7 mouse cellular contexts compared by ENCODE assay signal in the genomic region with DNA sequence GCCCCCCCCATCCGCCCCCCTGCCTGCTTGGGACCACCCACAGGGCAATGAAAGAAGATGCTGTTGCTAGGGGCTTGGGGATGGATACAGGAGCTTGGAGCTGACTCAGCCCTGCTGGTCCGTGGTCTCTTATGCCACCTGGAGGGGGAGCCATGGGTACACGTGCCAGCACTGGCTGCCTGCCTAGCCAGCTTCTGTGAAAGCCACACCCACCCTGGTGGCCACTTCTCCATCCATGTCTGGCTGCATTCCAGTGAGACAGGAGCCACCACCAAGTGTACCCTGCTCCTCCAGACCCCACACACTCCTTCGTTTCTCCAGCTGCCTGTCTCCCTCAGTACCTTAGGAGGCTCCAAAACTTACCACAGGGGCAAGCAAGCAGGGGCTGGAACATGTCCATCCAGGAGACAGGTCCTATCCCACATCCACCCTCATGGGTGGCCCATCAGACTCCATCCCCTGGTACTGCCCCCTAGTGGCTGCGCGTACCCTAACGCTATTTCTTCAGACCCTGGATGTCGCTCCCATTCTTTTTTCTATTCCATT. TPM values are rescaled to one million over a fixed set of nuclear protein-coding genes. Genes with fewer than 3 reads are reported as not detected.
DNase-seq lines count a peak whose midpoint lies in the region; ATAC-seq and TF ChIP-seq lines count a peak whose summit lies in the region.

No protein-coding gene starts in this region.

- H3K27ac ChIP-seq in hindbrain, postnatal 0 days: peak overlapping the region; percentile 72
- H3K27ac ChIP-seq in limb, embryonic 10.5 days: peak overlapping the region; percentile 65; the same call in 1 of the 2 replicates
- peak overlapping the region; percentile 58 for H3K27ac ChIP-seq in midbrain, embryonic 11.5 days (ENCODE audit: low read depth, low read length)

- peak; percentile 49 for DNase-seq in WW6 (ENCODE audit: low read depth, low spot score)
- DNase-seq in cerebellum, adult 9-10 months: peak; percentile 82
- DNase-seq in gastrocnemius, adult 18-20 months (ENCODE audit: low spot score): peak; percentile 81
- DNase-seq in hindbrain, postnatal 0 days (ENCODE audit: low spot score): peak; percentile 94
- DNase-seq in limb, embryonic 10.5 days (ENCODE audit: low spot score): peak; percentile 83
- peak; percentile 93 for DNase-seq in midbrain, embryonic 11.5 days (ENCODE audit: low spot score, missing footprints)
- peak; percentile 20 to 55 for DNase-seq in spleen, adult 18-20 months

- TF ChIP-seq CTCF in hindbrain, postnatal 0 days (IDR thresholded peaks at IDR 0.05; ENCODE audit: low read depth): peak; percentile 77

- peaks cover 49% of the 10 kb centered on the region for H3K4me1 ChIP-seq in hindbrain, postnatal 0 days (ENCODE audit: insufficient read depth, low read length)
- H3K4me1 ChIP-seq in limb, embryonic 10.5 days: peaks cover 99% of the 10 kb centered on the region
- H3K4me1 ChIP-seq in midbrain, embryonic 11.5 days (ENCODE audit: control insufficient read depth, insufficient read depth, low read length): peaks cover 42% of the 10 kb centered on the region

- H3K4me3 ChIP-seq in hindbrain, postnatal 0 days (ENCODE audit: low read length): no peak overlapping the region
- peak overlapping the region; percentile 11; the same call in 1 of the 2 replicates for H3K4me3 ChIP-seq in limb, embryonic 10.5 days
- no peak overlapping the region for H3K4me3 ChIP-seq in midbrain, embryonic 11.5 days (ENCODE audit: low read depth, low read length)

- H3K4me2 ChIP-seq in hindbrain, postnatal 0 days (ENCODE audit: low read depth, low read length): 0 out of 2 replicates have a peak overlapping the region, but pooled peaks have one; percentile 5
- no peak overlapping the region for H3K4me2 ChIP-seq in midbrain, embryonic 11.5 days

- H3K36me3 ChIP-seq in hindbrain, postnatal 0 days (ENCODE audit: insufficient read depth, low read length): no peaks in the 10 kb centered on the region
- peaks cover 84% of the 10 kb centered on the region for H3K36me3 ChIP-seq in limb, embryonic 10.5 days
- H3K36me3 ChIP-seq in midbrain, embryonic 11.5 days (ENCODE audit: control insufficient read depth, insufficient read depth, low read length): peaks cover 4% of the 10 kb centered on the region; the same call in 1 of the 2 replicates

- no peaks in the 10 kb centered on the region for H3K27me3 ChIP-seq in hindbrain, postnatal 0 days (ENCODE audit: insufficient read depth, low read length)
- no peaks in the 10 kb centered on the region for H3K27me3 ChIP-seq in limb, embryonic 10.5 days (ENCODE audit: low read depth, poor library complexity, severe bottlenecking)
- no peaks in the 10 kb centered on the region for H3K27me3 ChIP-seq in midbrain, embryonic 11.5 days (ENCODE audit: control insufficient read depth, insufficient read depth, low read length)

- WGBS in hindbrain, postnatal 0 days: 18% methylated on average over 8 of the region's 8 CpGs
- 35% methylated on average over 8 of the region's 8 CpGs for WGBS in limb, embryonic 10.5 days
- WGBS in midbrain, embryonic 11.5 days: 36% methylated on average over 8 of the region's 8 CpGs

- peak; percentile 77 for ATAC-seq in hindbrain, postnatal 0 days
- ATAC-seq in midbrain, embryonic 11.5 days (ENCODE audit: low FRiP score): peak; percentile 43; the same call in 1 of the 2 replicates

- no peak overlapping the region for H3K9ac ChIP-seq in hindbrain, postnatal 0 days (replicated peaks; ENCODE audit: low read length)
- no peak overlapping the region for H3K9ac ChIP-seq in midbrain, embryonic 11.5 days (ENCODE audit: low read length)

- H3K9me3 ChIP-seq in hindbrain, postnatal 0 days (ENCODE audit: low read length): no peaks in the 10 kb centered on the region
- no peaks in the 10 kb centered on the region for H3K9me3 ChIP-seq in limb, embryonic 10.5 days (replicated peaks)
- H3K9me3 ChIP-seq in midbrain, embryonic 11.5 days (ENCODE audit: control insufficient read depth, low read length): no peaks in the 10 kb centered on the region

RNA-seq across cellular contexts. Expression of a gene that starts 29.7 kb away (rescaled TPM):
- total RNA-seq in gastrocnemius, adult 18-20 months (2021): 1 to 10 TPM; 3.4 to 4.6 TPM
- total RNA-seq in hindbrain, postnatal 0 days (2014; rRNA removed): 31.1 and 43.1 TPM in 2 replicates
- 8.8 and 9.1 TPM in 2 replicates for polyA plus RNA-seq in hindbrain, postnatal 0 days (2015; fragmentation: Nextera tagmentation; extraction: Ambion mirVana)
- 19.9 and 20.3 TPM in 2 replicates for polyA plus RNA-seq in limb, embryonic 10.5 days (2016; fragmentation: Nextera tagmentation; extraction: Ambion mirVana)
- 17.6 and 20.6 TPM in 2 replicates for polyA plus RNA-seq in midbrain, embryonic 11.5 days (2014; fragmentation: Nextera tagmentation; extraction: Ambion mirVana)

Comparison
In these comparisons a context has a peak if more than half of its experiments do, and no peak if none do; other contexts are left out.
1. DNase-seq: peak in every context shown above with its lines; median percentile 94 in hindbrain, postnatal 0 days; 93 in midbrain, embryonic 11.5 days; 83 in limb, embryonic 10.5 days; 82 in cerebellum, adult 9-10 months; 81 in gastrocnemius, adult 18-20 months; 49 in WW6; 38 in spleen, adult 18-20 months.